Mouse (Mus musculus): ENCODE results near the gene Rabgap1. TPM values are rescaled to one million over a fixed set of nuclear protein-coding genes. Genes with fewer than 3 reads are reported as not detected.
"Not testable (repeated sequence)": the region's sequence is repeated elsewhere in the genome, so short reads cannot be mapped to it uniquely, and the experiment has no call there.

The Rabgap1 gene
- total and polyA plus RNA-seq, 2 experiments from 2014 or later, result 21.5 to 35.3 TPM

DNA sequence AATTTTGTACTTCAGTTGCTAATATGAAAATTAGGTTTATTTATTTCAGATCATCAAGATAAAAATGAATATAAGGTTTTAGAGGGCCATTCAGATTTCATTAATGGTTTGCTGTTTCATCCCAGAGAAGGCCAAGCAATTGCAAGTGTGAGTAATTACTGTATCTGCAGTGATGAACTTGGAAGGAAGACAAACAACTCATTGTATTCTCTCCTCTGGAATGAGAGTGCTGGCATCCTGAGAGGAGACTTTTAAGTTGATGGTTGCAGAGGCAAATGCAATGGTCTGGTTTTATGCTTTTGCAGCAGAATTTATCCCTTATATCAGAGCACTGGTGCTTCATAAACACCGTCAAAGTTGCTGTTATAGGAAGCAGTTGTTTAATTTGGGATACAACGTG is 45.9 kb downstream of the Rabgap1 start:
- WGBS, result 92% methylated on average over 2 of the region's 2 CpGs
- ATAC-seq (ENCODE audit: insufficient read depth, low read depth) (no peak), DNase-seq (ENCODE audit: low spot score) (no peak)
- Histone ChIP-seq H3K4me2 (ENCODE audit: low read depth, low read length) (no peak overlapping the region), H3K4me1 (ENCODE audit: control insufficient read depth, insufficient read depth) (no peaks in the 10 kb centered on the region), H3K36me3 (replicated peaks; ENCODE audit: control insufficient read depth, insufficient read depth, low read length) (peaks cover 66% of the 10 kb centered on the region), H3K9ac (replicated peaks; ENCODE audit: low read depth, low read length) (no peak overlapping the region), H3K9me3 (replicated peaks; ENCODE audit: control insufficient read depth, low read length) (no peaks in the 10 kb centered on the region), H3K27ac (ENCODE audit: low read depth) (no peak overlapping the region), H3K4me3 (ENCODE audit: low read depth, low read length) (no peak overlapping the region), H3K27me3 (ENCODE audit: control insufficient read depth, insufficient read depth, low read length) (no peaks in the 10 kb centered on the region)
- TF ChIP-seq EP300 (IDR thresholded peaks at IDR 0.05; ENCODE audit: low read depth) (no peak), CTCF (IDR thresholded peaks at IDR 0.05; ENCODE audit: low read depth) (no peak)

DNA sequence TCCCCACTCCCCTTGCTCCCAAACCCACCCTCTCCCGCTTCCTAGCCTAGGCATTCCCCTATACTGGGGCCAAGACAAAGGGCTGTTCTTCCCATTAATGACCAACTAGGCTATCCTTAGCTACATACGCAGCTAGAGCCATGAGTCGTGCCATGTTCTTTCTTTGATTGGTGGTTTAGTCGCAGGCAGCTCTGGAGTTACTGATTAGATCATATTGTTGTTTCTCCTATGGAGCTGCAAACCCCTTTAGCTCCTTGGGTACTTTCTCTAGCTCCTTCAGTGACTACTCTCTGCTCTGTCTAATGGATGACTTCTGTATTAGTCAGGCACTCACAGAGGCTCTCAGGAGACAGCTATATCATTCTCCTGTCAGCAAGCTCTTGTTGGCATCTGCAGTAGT is 54.2 kb downstream of the Rabgap1 start:
- Histone ChIP-seq H3K27me3 (ENCODE audit: control insufficient read depth, insufficient read depth, low read length) (no peaks in the 10 kb centered on the region), H3K9me3 (replicated peaks; ENCODE audit: control insufficient read depth, low read length) (no peaks in the 10 kb centered on the region), H3K27ac (ENCODE audit: low read depth) (no peak overlapping the region), H3K36me3 (replicated peaks; ENCODE audit: control insufficient read depth, insufficient read depth, low read length) (peaks cover 35% of the 10 kb centered on the region), H3K4me2 (ENCODE audit: low read depth, low read length) (no peak overlapping the region), H3K9ac (replicated peaks; ENCODE audit: low read depth, low read length) (no peak overlapping the region), H3K4me3 (ENCODE audit: low read depth, low read length) (no peak overlapping the region), H3K4me1 (ENCODE audit: control insufficient read depth, insufficient read depth) (no peaks in the 10 kb centered on the region)
- no peak for ATAC-seq (ENCODE audit: insufficient read depth, low read depth)
- DNase-seq (ENCODE audit: low spot score), result no peak
- TF ChIP-seq EP300 (IDR thresholded peaks at IDR 0.05; ENCODE audit: low read depth) (no peak), CTCF (IDR thresholded peaks at IDR 0.05; ENCODE audit: low read depth) (no peak)
- 85% methylated on average over 4 of the region's 4 CpGs for WGBS

DNA sequence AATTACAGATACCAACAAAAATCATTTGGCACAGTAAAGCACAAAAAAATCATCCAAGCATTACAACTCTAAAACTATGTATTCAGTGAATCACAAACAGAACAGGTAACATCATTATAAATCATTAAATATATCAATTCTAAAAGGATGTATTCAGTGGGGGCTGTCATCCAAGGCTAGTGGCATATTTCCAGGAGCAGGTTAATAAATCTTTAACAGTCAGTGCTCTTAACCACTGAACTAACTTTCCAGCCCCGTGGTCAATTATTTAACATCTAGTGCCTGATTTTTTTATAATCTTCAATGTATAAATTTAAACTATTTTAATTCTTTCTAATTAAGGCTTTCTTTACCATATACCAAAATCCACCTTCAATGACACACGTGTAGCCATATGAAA is 62.8 kb downstream of the Rabgap1 start:
- H3K4me3 ChIP-seq (ENCODE audit: low read depth, low read length); H3K9ac ChIP-seq (replicated peaks; ENCODE audit: low read depth, low read length); ATAC-seq (ENCODE audit: insufficient read depth, low read depth); H3K27ac ChIP-seq (ENCODE audit: low read depth); DNase-seq (ENCODE audit: low spot score); H3K4me2 ChIP-seq (ENCODE audit: low read depth, low read length); H3K27me3 ChIP-seq (ENCODE audit: control insufficient read depth, insufficient read depth, low read length); H3K9me3 ChIP-seq (replicated peaks; ENCODE audit: control insufficient read depth, low read length); H3K4me1 ChIP-seq (ENCODE audit: control insufficient read depth, insufficient read depth): not testable (repeated sequence)
- WGBS, result 90% methylated on average over 2 of the region's 2 CpGs
- peaks cover 41% of the 10 kb centered on the region for H3K36me3 ChIP-seq (replicated peaks; ENCODE audit: control insufficient read depth, insufficient read depth, low read length)

DNA sequence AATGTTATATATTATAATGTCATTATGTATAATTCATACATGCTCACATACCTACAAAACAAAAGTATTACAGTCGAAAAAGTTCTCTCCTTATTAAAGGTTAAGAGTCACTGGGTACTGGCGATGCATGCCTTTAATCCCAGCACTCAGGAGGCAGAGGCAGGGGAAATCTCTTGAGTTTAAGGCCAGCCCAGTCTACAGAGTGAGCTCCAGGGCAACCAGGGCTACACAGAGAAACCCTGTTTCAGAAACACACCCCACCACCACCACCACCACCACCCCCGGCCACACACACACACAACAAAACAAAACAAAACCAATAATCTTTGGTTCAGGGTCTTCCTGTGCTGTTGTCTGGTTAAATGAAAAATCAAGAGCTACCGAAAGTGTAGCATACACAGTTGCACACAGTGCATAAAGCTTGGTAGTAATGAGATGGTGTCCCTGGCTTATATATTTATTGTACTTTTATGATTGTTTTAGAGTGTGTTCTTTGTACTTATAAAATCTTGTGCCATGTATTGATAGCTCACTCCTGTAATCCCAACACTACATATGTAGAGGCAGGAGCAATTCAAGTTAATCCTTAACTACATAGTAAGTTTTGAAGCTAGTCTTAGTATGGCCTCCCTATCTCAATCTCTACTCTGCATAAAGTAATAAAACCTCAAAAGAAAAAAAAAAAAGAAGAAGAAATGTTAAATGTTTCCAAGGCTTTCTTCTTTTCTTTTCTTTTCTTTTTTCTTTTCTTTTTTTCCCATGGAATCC is 68.2 kb downstream of the Rabgap1 start:
- Histone ChIP-seq H3K4me1 (ENCODE audit: control insufficient read depth, insufficient read depth) (no peaks in the 10 kb centered on the region; the same call in 1 of the 2 replicates), H3K4me3 (ENCODE audit: low read depth, low read length) (no peak overlapping the region), H3K4me2 (ENCODE audit: low read depth, low read length) (no peak overlapping the region), H3K36me3 (replicated peaks; ENCODE audit: control insufficient read depth, insufficient read depth, low read length) (peaks cover 33% of the 10 kb centered on the region), H3K27me3 (ENCODE audit: control insufficient read depth, insufficient read depth, low read length) (no peaks in the 10 kb centered on the region), H3K9ac (replicated peaks; ENCODE audit: low read depth, low read length) (no peak overlapping the region), H3K9me3 (replicated peaks; ENCODE audit: control insufficient read depth, low read length) (no peaks in the 10 kb centered on the region), H3K27ac (ENCODE audit: low read depth) (no peak overlapping the region)
- TF ChIP-seq EP300 (IDR thresholded peaks at IDR 0.05; ENCODE audit: low read depth) (no peak), CTCF (IDR thresholded peaks at IDR 0.05; ENCODE audit: low read depth) (no peak)
- WGBS, result 85% methylated on average over 4 of the region's 4 CpGs
- ATAC-seq (ENCODE audit: insufficient read depth, low read depth), result no peak
- no peak for DNase-seq (ENCODE audit: low spot score)

DNA sequence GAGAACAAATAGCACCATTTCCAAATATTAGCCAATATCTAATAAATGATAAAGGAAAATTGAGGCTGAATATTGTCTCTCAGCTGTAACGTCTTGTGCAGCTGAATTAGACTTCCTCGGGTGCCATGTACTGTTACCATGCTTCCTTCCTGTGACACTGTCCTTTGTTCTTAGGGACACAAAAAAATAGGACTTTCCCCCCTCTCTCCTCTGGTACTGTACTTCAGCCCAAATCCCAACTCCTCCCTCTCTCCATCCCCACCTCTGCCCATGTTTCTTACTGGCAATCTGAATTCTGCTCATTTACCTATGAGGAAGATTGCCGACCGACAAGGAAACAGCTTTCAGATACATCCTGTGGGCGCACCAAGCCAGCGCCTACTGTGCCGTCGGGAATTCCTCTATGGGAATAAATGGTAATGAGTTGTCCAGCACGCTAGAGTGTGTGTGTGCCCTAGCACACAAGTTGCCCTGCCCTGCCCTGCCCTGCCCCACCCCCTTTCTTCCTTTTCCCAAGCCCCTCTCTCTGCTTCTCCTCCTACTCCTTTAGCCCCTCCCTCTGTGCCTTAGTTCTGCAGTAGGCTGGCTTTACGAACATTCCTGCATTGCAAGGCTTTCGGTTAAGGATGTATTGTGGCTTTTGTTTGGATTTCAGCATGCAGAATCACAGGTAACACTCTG is 73.1 kb downstream of the Rabgap1 start, which contains the start of gene Gpr21:
Gpr21 (plus strand) TSS at position 303 of the 681 bp plus-strand sequence.
- H3K9me3 ChIP-seq (replicated peaks; ENCODE audit: control insufficient read depth, low read length), result no peaks in the 10 kb centered on the region
- peak within 1 kb of the TSS; percentile 17; the same call in 1 of the 2 replicates for H3K4me3 ChIP-seq (ENCODE audit: low read depth, low read length)
- no peak within 1 kb of the TSS for H3K27ac ChIP-seq (ENCODE audit: low read depth)
- peak within 1 kb of the TSS; percentile 32 for H3K4me2 ChIP-seq (ENCODE audit: low read depth, low read length)
- no peak for TF ChIP-seq CTCF (IDR thresholded peaks at IDR 0.05; ENCODE audit: low read depth)
- no peak for TF ChIP-seq EP300 (IDR thresholded peaks at IDR 0.05; ENCODE audit: low read depth)
- no peaks in the 10 kb centered on the region for H3K27me3 ChIP-seq (ENCODE audit: control insufficient read depth, insufficient read depth, low read length)
- DNase-seq (ENCODE audit: low spot score) (no peak), ATAC-seq (ENCODE audit: insufficient read depth, low read depth) (peak; percentile 27; the same call in 1 of the 2 replicates)
- H3K36me3 ChIP-seq (replicated peaks; ENCODE audit: control insufficient read depth, insufficient read depth, low read length), result peaks cover 30% of the 10 kb centered on the region
- H3K4me1 ChIP-seq (ENCODE audit: control insufficient read depth, insufficient read depth), result no peaks in the 10 kb centered on the region; the same call in 1 of the 2 replicates
- H3K9ac ChIP-seq (replicated peaks; ENCODE audit: low read depth, low read length), result no peak within 1 kb of the TSS
- 26% methylated on average over 11 of the region's 11 CpGs for WGBS
